Mouse (Mus musculus): ENCODE results near the gene Prpsap1. TPM values are rescaled to one million over a fixed set of nuclear protein-coding genes. Genes with fewer than 3 reads are reported as not detected.
"Not testable (repeated sequence)": the region's sequence is repeated elsewhere in the genome, so short reads cannot be mapped to it uniquely, and the experiment has no call there.

Gene Prpsap1
- total RNA-seq, 2 experiments from 2014 or later: 68.0 to 80.1 TPM

- DNase-seq: no peak
These were observed 21.5 kb upstream of the Prpsap1 start for GRCm38 (mm10) chr11:116515330-116516020.

- no peak for DNase-seq
These were observed 19.6 kb upstream of the Prpsap1 start for GRCm38 (mm10) chr11:116513531-116514038.

- no peak for DNase-seq
These were observed 19.0 kb upstream of the Prpsap1 start for GRCm38 (mm10) chr11:116512987-116513386.

GRCm38 (mm10) chr11:116512154-116512553 lies 18.2 kb upstream of the Prpsap1 start:
- no peak for DNase-seq

- DNase-seq: no peak
These were observed 17.4 kb upstream of the Prpsap1 start for GRCm38 (mm10) chr11:116511301-116511868.

- no peak for DNase-seq
These were observed 14.7 kb upstream of the Prpsap1 start for GRCm38 (mm10) chr11:116508689-116509088.

GRCm38 (mm10) chr11:116506151-116506875 lies 12.3 kb upstream of the Prpsap1 start:
- DNase-seq: no peak

- no peak for DNase-seq
These were observed 11.6 kb upstream of the Prpsap1 start for GRCm38 (mm10) chr11:116505573-116505972.

GRCm38 (mm10) chr11:116504516-116504915 lies 10.5 kb upstream of the Prpsap1 start:
- DNase-seq: no peak

GRCm38 (mm10) chr11:116501005-116501746 lies 7.2 kb upstream of the Prpsap1 start:
- DNase-seq: no peak

GRCm38 (mm10) chr11:116499018-116499417 lies 5.0 kb upstream of the Prpsap1 start:
- no peak for DNase-seq

- no peak for DNase-seq
These were observed 4.6 kb upstream of the Prpsap1 start for GRCm38 (mm10) chr11:116498596-116498995.

- DNase-seq: no peak
These were observed 3.3 kb upstream of the Prpsap1 start for GRCm38 (mm10) chr11:116497313-116497712.

- DNase-seq: peak; percentile 60
These were observed 622 bp upstream of the Prpsap1 start for GRCm38 (mm10) chr11:116494474-116495174.

- DNase-seq: no peak
These were observed 811 bp downstream of the Prpsap1 start for GRCm38 (mm10) chr11:116493191-116493590.

- not testable (repeated sequence) for DNase-seq
These were observed 1.5 kb downstream of the Prpsap1 start for GRCm38 (mm10) chr11:116492507-116492906.

GRCm38 (mm10) chr11:116491338-116491737 lies 2.7 kb downstream of the Prpsap1 start:
- no peak for DNase-seq

GRCm38 (mm10) chr11:116490232-116491107 lies 3.5 kb downstream of the Prpsap1 start:
- DNase-seq: peak; percentile 93

- no peak for DNase-seq
These were observed 4.2 kb downstream of the Prpsap1 start for GRCm38 (mm10) chr11:116489771-116490231.

- no peak for DNase-seq
These were observed 5.2 kb downstream of the Prpsap1 start for GRCm38 (mm10) chr11:116488693-116489375.
